Mouse (Mus musculus) intestine, postnatal 0 days (tissue): Measurements from ENCODE around the gene Erg. TPM values are rescaled to one million over a fixed set of nuclear protein-coding genes. Genes with fewer than 3 reads are reported as not detected.

Source experiments
- ATAC-seq: fragments of 200-750 bp; cut with Nextera tagmentation; 2 replicates; pipeline ENCODE4 v1.8.0; 2017; ENCODE audit warnings: mild to moderate bottlenecking, moderate TSS enrichment, moderate library complexity
- H3K27ac ChIP-seq: fragments of 300-500 bp; sonication (generic); 2 replicates; pipeline ENCODE4 v1.5.1; 2014; ENCODE audit warnings: mild to moderate bottlenecking, low read depth, low read length, moderate library complexity
- H3K27me3 ChIP-seq: fragments of 300-500 bp; sonication (generic); replicated peaks from 2 replicates; pipeline ENCODE4 v1.6.1; 2014; ENCODE audit warnings: low read length, mixed read lengths; ENCODE audit not compliant: control insufficient read depth, insufficient read depth
- H3K36me3 ChIP-seq: fragments of 300-500 bp; sonication (generic); 2 replicates; pipeline ENCODE4 v1.6.1; 2014; ENCODE audit warnings: mild to moderate bottlenecking, moderate library complexity; ENCODE audit not compliant: control insufficient read depth, insufficient read depth
- H3K4me1 ChIP-seq: fragments of 300-500 bp; sonication (generic); replicated peaks from 2 replicates; pipeline ENCODE4 v1.6.1; 2014; ENCODE audit warnings: antibody characterized with exemption, low read length, mixed read lengths; ENCODE audit not compliant: control insufficient read depth, insufficient read depth
- H3K4me2 ChIP-seq: fragments of 300-500 bp; sonication (generic); replicated peaks from 2 replicates; pipeline ENCODE4 v1.6.1; 2014; ENCODE audit warnings: low read depth, mild to moderate bottlenecking, moderate library complexity
- H3K4me3 ChIP-seq: fragments of 300-500 bp; sonication (generic); 2 replicates; pipeline ENCODE4 v1.5.1; 2014; ENCODE audit warnings: low read depth, low read length
- H3K9ac ChIP-seq: fragments of 300-500 bp; sonication (generic); 2 replicates; pipeline ENCODE4 v1.6.1; 2014; ENCODE audit warnings: mild to moderate bottlenecking, low read depth, low read length
- H3K9me3 ChIP-seq: fragments of 300-500 bp; sonication (generic); 2 replicates; pipeline ENCODE4 v1.6.1; 2016; ENCODE audit warnings: mixed run types; ENCODE audit not compliant: control insufficient read depth
- CTCF ChIP-seq: sonication (generic); IDR thresholded peaks from 2 replicates; pipeline ENCODE4 v1.5.1; 2016; ENCODE audit warnings: low read depth, mild to moderate bottlenecking, control low read depth, antibody characterized with exemption, moderate library complexity
- WGBS: fragments of 180-500 bp; shearing (Covaris S2); extraction: QIAGEN DNeasy Blood & Tissue Kit; methylation state at CpG from one replicate; pipeline ENCODE4 v1.1.7; 2014; 5-methylcytosine and 5-hydroxymethylcytosine counted together
- polyA plus RNA-seq: library from polyadenylated mRNA; unstranded; fragments of >200 nt; fragmentation: Nextera tagmentation; extraction: Ambion mirVana; gene quantifications from 2 replicates; pipeline ENCODE4 v1.2.1, GENCODE M21; 2015

Gene Erg
- polyA plus RNA-seq, 1 experiment from 2014 or later = 2.0 TPM

DNA sequence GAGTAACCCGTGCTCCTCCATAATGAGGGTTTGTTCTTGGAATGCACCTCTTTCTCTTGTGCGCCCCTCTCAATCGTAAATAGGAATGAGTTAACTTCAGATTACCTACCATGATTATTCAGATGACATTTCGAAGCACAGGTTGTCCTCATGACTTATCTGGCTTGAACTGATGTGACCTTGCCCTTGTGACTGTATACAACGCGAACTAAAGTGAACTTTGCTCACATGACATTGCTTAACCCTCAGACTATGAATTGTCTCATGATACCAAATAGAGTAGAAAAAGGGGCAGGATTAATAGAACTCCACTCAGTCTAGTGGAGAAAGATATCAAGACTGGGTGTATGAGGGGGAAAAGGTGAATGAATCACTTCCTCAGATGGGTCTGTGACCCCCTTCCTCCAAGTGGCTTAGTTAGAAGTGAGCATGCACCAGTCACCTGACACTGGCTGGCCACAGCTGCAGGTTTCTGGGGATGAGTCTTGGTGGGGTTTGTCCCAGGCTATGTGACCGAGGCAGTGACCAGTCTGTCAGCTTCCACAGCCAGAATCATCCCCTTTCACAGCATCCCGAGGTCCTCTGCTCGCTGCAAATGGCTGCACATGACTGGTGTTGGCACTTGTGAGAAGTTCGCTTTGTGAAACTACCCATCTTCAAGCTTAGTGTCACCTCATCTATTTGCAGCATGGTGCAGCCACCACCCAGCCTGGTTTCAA lies 89.7 kb downstream of the Erg start:
- H3K27me3 ChIP-seq = no peaks in the 10 kb centered on the region
- 69% methylated on average over 10 of the region's 10 CpGs for WGBS
- no peaks in the 10 kb centered on the region for H3K36me3 ChIP-seq
- no peak for ATAC-seq
- H3K4me1 ChIP-seq = no peaks in the 10 kb centered on the region
- H3K4me2 ChIP-seq = no peak overlapping the region
- no peak overlapping the region for H3K9ac ChIP-seq
- no peak overlapping the region for H3K4me3 ChIP-seq
- TF ChIP-seq CTCF = no peak
- H3K9me3 ChIP-seq = no peaks in the 10 kb centered on the region
- H3K27ac ChIP-seq = no peak overlapping the region

DNA sequence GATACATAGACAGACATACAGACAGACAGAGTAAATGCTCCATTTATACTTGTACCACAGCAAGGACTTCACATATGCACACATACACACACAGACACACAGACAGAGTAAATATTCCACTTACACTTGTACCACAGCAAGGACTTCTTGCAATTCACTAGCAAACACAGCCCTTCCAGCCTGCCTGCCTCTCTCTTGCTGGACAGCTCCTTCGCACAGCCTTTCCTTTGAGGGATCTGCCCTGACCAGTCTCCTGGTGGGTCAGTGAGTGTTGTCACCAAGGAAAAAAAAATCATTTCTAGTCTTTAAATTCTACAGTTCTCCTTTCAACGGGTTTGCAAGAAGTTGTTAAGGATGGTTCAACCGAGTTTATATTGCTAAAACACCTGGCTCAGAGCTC lies 92.3 kb downstream of the Erg start:
- 37% methylated on average over 3 of the region's 3 CpGs for WGBS
- no peak overlapping the region for H3K27ac ChIP-seq

DNA sequence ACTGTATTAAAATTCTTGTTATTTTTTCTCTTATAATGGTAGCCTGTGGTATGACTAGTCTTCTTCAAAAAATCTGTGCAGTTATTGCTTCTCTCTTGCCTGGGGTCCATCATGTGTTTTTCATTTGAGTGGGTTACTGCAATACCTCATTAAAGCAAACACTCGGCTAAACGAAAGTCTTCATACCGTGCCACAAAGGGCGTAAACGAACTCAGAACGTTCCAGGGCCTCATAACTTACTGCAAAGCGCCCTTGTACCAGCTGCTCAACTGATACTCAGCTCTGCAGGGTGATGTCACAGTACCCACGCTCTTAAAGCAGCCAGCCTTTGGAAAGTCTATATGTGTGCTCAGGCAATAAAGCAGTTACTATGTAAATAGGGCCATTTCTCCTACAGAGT lies 93.1 kb downstream of the Erg start:
- H3K4me1 ChIP-seq = no peaks in the 10 kb centered on the region
- ATAC-seq = no peak
- H3K4me2 ChIP-seq = no peak overlapping the region
- H3K27ac ChIP-seq = no peak overlapping the region
- H3K27me3 ChIP-seq = no peaks in the 10 kb centered on the region
- H3K9ac ChIP-seq = no peak overlapping the region
- H3K9me3 ChIP-seq = no peaks in the 10 kb centered on the region
- no peak overlapping the region for H3K4me3 ChIP-seq
- WGBS = 58% methylated on average over 8 of the region's 8 CpGs
- no peak for TF ChIP-seq CTCF
- H3K36me3 ChIP-seq = no peaks in the 10 kb centered on the region

More for the DNA sequence above, 92.3 kb downstream of the Erg start:
- Histone ChIP-seq H3K4me1 (no peaks in the 10 kb centered on the region), H3K4me3 (no peak overlapping the region), H3K36me3 (no peaks in the 10 kb centered on the region), H3K9ac (no peak overlapping the region), H3K9me3 (no peaks in the 10 kb centered on the region), H3K4me2 (no peak overlapping the region), H3K27me3 (no peaks in the 10 kb centered on the region)
- no peak for ATAC-seq
- TF ChIP-seq CTCF = no peak

DNA sequence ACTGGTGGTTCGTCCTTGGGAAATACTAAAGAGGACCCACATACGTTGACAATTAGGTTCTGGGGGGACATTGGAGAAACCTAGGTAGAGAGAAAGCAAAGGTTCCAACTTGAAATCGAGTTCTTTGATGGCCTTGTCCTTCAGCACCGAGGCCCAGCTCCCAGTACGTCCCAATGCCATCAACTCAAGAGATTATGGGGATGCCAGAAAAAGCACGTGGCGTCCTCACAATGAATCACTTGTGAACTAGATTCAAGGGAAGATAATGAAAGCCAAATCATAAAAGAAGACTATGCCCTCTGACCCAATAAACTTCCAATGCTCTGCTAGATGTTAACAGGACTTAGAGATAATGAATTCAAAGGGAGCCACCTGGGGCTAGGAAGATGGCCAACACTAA lies 94.2 kb downstream of the Erg start:
- H3K9ac ChIP-seq = no peak overlapping the region
- TF ChIP-seq CTCF = no peak
- H3K4me2 ChIP-seq = no peak overlapping the region
- H3K27me3 ChIP-seq = no peaks in the 10 kb centered on the region
- ATAC-seq = no peak
- no peak overlapping the region for H3K27ac ChIP-seq
- no peaks in the 10 kb centered on the region for H3K4me1 ChIP-seq
- no peaks in the 10 kb centered on the region for H3K9me3 ChIP-seq
- no peak overlapping the region for H3K4me3 ChIP-seq
- H3K36me3 ChIP-seq = no peaks in the 10 kb centered on the region
- WGBS = 74% methylated on average over 7 of the region's 7 CpGs

DNA sequence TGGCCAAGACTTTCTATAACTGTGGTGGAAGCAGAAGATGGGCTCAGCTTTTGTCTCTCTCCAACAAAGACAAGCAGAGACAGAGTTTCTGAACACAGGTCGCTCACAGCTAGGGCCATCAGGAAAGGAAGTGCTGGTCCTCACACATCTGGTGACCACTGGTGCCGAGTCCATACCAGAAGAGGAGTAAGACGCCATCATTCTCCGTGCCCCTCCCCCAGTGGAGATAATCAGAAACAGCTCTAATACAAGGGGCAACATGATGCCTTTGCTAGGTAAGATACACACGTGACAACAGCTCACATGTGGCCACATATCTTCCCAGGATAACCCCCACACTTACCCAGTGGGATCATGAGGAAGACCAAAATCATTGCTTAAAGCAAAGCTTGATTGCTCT lies 96.0 kb downstream of the Erg start:
- Histone ChIP-seq H3K9me3 (no peaks in the 10 kb centered on the region), H3K27ac (no peak overlapping the region), H3K9ac (no peak overlapping the region), H3K4me3 (no peak overlapping the region), H3K4me2 (no peak overlapping the region), H3K4me1 (no peaks in the 10 kb centered on the region), H3K36me3 (no peaks in the 10 kb centered on the region), H3K27me3 (no peaks in the 10 kb centered on the region)
- 78% methylated on average over 5 of the region's 5 CpGs for WGBS
- no peak for ATAC-seq
- no peak for TF ChIP-seq CTCF

DNA sequence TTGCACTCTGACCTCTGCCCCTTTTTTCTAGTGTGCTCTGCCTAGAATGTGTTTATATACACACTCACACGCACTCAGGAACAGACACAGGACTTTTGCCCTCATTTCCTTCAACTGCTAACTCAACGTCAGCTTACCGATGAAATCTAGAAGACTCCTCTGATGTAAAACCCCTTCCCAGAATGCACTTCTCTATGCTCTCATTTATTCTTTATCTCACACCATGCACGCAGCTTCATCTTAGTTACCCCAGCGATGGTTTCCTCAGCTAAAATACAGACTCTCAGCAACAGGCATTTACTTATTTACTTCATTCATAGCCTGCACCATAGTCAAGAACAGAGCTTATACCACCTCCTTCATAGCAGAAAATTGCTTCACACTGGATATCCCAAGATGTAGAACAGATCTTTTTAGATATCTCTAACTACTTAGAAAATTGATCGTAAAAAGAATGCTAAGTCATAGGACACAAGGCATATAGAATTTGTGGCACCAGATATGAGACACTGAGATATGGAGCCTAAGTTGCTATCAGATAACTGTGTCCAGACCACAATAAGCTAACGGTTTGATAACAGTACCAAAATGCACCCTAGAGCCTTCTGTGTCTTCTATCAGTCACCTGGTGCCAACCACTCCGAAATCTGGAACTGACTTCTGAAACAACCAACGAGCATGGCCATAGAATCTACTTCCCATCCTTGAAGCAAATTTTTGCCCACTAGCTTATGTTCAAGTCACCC lies 98.6 kb downstream of the Erg start:
- Histone ChIP-seq H3K9ac (no peak overlapping the region), H3K4me1 (no peaks in the 10 kb centered on the region), H3K9me3 (no peaks in the 10 kb centered on the region), H3K4me2 (no peak overlapping the region), H3K27me3 (no peaks in the 10 kb centered on the region), H3K4me3 (no peak overlapping the region), H3K27ac (no peak overlapping the region), H3K36me3 (no peaks in the 10 kb centered on the region)
- ATAC-seq = no peak
- 71% methylated on average over 9 of the region's 9 CpGs for WGBS
- no peak for TF ChIP-seq CTCF
